Mouse (Mus musculus) urinary bladder, postnatal 4 days (tissue): ENCODE measurements at regions not wholly inside any gene's neighbourhood (a gene's known extent, or its start where the extent isn't known, plus 50 kb on each side); places are given as distances from the start of the nearest gene placed in this dataset.

ENCODE experiments used
- DNase-seq, 2 experiments: peaks; one replicate each; pipeline ENCODE4 v3.0.0; 2021 to 2022; ENCODE audit warnings: low spot score in 2 of 2

DNA sequence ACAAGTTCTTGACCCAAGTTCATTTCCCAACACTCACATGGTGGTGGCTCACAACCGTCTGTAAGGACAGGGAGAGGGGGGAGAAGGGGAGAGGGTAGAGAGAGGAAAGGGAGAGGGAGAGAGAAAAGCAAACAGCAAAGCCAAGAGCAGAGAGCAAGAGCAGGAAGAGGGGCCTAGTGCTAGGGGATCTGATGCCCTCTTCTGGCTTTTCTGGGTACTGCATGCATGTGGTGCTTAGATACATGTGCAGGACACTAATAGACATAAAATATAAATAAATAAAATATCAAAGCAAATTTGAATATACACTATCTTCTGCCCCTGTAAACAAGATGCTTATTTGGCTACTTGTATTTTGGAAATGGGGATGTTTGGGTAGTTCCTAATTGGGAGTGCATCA lies 91.2 kb downstream of the Rnf138rt1 start:
- peak in 1 of 2 experiments; percentile 61 for DNase-seq
